Mouse (Mus musculus) C3H10T1/2 (cell line): ENCODE data around the gene Olfr293. TPM values are rescaled to one million over a fixed set of nuclear protein-coding genes. Genes with fewer than 3 reads are reported as not detected.

ENCODE experiments used
- polyA plus RNA-seq, 2 experiments: library from polyadenylated mRNA; unstranded; fragments of >200 nt; fragmentation: generic; extraction: Trizol; gene quantifications; one replicate each; pipeline ENCODE4 v1.2.1; 2012; ENCODE audit warnings: missing spikeins in 2 of 2

The Olfr293 gene
- polyA plus RNA-seq: not detected

GRCm38 (mm10) chr7:86648761-86649160 lies at the start of gene Olfr293:
Olfr293 (plus strand) TSS chr7:86649061.

DNA sequence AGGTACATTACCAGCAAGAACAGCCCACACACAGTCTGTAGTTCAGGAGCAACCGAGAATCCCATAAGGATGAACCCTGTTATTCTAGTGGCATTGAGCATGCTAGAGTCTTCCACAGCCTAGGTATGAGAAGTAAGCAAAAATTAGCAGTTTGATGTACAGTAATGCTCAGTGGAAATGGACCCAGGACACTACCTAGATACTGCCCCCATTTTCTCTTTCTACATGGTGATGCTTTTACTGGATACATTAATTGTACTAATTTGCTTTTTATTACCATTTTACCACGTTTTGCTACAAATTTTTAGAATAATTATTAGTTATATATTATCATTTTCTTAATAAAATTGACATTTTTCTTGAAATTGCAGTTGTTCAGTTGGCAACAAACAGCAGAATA lies 32.3 kb upstream of the Olfr293 start, which contains the start of gene Olfr294:
Olfr294 (minus strand) TSS at position 101 of the 400 bp plus-strand sequence.

GRCm38 (mm10) chr7:86688030-86688429 lies 39.2 kb downstream of the Olfr293 start, which contains the start of gene Olfr292:
Olfr292 (plus strand) TSS chr7:86688330.

Other genes starting within 250 kb of the Olfr293 start
- not detected for gene Olfr301, start 245.2 kb upstream of the Olfr293 start, polyA plus RNA-seq
- not detected for gene Olfr299, start 189.1 kb upstream of the Olfr293 start, polyA plus RNA-seq
- not detected for gene Olfr298, start 156.6 kb upstream of the Olfr293 start, polyA plus RNA-seq
- not detected for gene Olfr297, start 129.1 kb upstream of the Olfr293 start, polyA plus RNA-seq
- not detected for gene Olfr295, start 65.2 kb upstream of the Olfr293 start, polyA plus RNA-seq
- not detected for gene Olfr294, start 32.4 kb upstream of the Olfr293 start, polyA plus RNA-seq
- not detected for gene Olfr292, start 39.3 kb downstream of the Olfr293 start, polyA plus RNA-seq
- under 1 TPM in 1 of 2 experiments, not detected in 1; 0.02 TPM for gene Folh1, start 126.9 kb downstream of the Olfr293 start, polyA plus RNA-seq
- not detected for gene Vmn2r77, start 146.0 kb downstream of the Olfr293 start, polyA plus RNA-seq